Mouse (Mus musculus) 3134 (cell line): ENCODE results near the gene Rnf144a.
"Not testable (repeated sequence)": the region's sequence is repeated elsewhere in the genome, so short reads cannot be mapped to it uniquely, and the experiment has no call there.

Source experiments
- DNase-seq: peaks from one replicate; pipeline ENCODE4 v3.0.0-alpha.2; 2011; ENCODE audit warnings: low spot score; ENCODE audit not compliant: insufficient read length; ENCODE audit errors: extremely low read depth

Gene Rnf144a

DNA sequence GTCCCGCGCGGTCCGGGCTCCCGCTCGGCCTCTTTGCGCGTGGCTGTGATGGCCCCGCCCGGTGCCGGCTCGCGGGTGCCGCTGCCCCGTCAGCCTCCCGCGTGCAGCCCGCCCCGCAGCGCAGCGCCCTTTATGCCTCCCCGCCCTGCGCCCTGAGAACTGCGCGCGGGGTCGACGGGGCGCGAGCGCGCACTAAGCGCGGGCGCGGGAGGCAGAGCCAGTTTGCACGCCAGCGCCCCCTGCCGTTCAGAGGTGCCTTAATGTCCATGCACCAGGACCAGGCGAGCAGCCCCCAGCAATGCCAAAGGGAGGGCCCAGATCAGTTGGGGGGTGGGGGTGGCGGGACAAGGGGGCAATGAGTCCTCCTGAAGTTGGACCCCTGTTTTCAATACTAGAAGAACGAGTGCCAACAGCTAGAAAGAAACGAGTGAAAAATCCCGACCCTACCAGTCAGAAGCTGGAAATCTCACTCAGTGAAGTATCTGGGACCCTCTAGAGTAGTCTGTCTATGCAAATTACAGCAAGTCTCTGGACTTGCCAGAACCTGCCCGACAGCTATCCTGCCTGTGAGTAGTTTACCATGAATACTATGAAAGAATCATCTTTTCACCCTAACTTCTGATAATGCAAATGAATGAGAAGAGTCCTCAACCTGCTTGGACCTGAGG lies at the start of gene Rnf144a:
Gene Rnf144a (minus strand): TSS at position 151 of the 668 bp plus-strand sequence.
- no peak for DNase-seq

DNA sequence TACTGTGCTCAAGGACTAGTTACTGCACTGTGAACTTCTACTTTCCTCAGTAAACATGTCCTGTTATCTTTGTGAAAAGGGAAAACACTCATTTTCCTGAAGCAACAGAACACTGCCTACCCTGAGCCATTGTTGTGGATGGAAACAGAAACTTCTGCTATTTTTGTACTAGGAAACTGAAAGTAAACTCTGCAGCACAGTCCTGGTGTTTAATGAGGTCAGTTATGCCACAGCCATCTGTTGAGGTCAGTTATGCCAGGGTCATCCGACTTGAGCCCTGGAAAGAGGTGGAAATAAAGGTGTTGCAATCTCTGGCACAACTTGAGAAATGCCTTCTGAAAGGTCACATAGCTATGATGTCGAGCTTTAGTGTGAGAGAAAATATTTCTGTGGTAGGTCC lies 45.0 kb upstream of the Rnf144a start:
- no peak for DNase-seq

DNA sequence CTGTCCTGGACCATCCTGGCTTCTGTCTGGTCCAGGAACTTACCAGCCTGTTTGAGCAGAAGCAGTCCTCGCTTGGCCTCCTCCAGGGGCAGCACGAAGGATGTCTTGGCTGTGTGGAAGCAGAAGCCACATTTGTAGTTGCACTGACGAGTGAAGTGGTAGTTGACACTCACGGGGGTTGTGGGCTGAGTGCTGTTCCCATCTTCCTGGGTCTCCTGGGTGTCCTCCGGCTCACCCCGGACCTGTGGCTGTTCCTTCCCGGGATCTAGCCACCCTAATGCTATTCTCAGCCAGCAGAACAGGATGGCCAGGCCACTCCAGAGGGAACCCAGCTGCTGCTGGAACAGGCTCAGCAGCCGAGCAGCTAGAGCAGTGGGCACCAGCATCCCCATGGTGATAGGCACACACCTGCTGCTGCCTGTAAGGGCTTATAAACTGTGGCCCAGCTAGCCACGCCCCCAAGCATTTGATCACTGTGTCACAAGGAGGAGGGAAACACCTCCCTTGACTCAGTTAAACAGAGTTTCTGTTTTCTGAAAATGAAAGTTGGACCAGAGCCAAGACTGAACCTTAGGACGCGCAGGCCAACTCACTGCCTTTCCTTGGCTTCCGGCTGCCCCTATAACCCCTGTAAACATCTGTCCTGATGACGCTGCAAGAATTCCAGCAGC lies 41.1 kb upstream of the Rnf144a start, which contains the start of gene Rsad2:
Gene Rsad2 (minus strand): TSS at position 425 of the 671 bp plus-strand sequence.
- peak; percentile 11 for DNase-seq

DNA sequence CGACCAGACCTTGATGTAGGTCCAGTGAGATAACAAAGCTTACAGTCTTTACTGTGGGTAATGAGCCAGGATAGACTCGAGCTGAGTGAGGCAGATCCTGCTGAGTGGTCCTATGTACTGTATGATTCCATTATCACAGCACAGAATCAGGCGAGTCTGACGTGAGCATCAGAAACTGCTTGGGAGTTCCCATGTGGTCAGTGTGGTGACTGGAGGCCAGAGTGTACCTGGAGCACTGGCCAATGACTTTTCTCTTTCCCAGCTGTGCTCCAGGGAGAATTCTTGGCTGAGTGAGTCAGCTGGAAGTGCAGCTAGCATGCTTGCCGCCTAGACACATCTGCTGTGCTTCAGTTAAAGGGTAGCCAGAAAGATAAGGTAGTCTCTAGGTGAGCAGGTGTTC lies 39.6 kb upstream of the Rnf144a start:
- DNase-seq: no peak

DNA sequence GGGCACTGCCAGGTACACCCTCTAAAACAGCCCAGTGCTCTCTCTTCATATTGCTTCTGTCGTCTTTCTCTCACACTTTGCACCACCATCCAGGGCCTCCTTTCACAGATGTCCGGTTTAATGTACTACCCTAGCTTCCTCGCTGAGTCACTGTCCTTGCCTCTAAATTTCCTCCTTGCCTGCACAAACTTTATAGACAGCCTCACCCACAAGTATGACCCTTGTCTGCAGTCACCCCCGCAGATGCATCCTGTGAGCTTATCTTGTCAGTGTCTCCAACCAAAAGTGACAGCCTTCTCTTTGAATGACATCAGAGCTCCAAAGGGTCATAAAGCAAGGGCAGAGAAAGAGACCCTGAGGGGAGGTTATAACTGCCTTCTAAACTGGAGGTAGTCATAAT lies 37.9 kb upstream of the Rnf144a start:
- no peak for DNase-seq

DNA sequence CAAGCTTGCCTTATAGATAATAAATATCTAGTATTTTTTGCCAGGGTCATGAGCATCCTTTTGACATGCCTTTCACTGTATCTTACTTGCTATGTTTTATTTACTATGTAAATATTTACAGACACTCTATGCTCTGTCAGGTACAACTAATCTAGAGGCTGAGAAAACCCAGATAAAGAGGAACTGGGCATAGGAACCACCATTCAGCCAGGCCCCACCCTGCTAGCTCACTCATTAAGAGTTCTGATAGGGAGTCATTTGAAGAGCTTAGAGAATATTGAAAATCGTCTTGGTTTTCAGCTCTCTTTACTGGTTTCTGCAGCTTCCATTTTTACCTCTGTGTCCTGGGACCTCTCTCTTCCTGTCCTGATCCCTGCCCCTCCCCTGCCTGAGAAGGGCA lies 36.1 kb upstream of the Rnf144a start:
- no peak for DNase-seq

DNA sequence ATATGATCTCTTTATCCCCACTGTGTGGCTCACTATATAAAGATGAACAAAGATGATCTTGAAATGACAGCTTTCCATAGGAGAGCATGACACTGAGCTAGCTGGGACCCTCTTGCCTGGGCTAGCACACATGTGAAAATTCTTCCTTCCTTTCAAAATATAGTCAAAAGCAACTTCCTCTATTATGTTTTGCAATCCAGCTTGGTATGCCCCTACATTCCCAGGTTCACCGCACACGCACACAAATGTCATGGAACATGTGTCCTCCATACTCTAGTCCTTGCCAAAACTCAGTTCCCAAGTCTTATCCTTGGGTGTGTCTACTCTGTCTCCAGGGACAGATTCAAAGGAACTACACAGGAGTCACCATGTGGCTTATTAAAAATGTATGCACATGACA lies 34.4 kb upstream of the Rnf144a start:
- no peak for DNase-seq

DNA sequence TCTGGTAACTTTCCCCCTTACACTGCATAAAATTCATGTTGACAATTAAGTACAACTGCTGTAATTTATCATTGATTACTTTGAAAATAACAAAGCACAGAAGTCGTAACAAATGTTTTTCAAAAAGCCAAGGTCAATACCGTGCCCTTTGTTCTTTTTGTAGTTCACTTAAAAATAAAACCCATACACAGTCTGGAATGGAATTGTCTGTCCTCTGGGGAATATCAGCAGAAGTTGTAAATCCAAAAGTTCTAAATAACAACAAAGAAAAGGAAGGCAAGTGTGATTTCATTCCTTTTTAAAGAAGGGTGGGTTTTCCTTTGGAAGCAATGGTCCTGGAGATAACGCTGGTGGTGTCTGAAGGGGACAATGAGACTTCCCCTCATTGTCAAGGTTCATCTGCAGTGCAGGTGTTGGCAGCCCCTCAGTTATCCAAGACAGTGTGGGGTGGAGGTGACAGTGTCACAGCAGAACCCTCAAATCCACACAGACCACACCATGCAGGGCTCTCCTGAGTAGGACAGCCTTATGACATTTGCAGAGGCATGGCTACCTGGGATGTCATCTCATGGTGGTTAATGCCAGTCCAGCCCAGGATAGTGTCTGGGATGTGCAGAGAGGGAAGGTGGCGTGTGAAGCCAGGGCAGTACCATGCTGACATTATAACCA lies 31.5 kb upstream of the Rnf144a start:
- no peak for DNase-seq

DNA sequence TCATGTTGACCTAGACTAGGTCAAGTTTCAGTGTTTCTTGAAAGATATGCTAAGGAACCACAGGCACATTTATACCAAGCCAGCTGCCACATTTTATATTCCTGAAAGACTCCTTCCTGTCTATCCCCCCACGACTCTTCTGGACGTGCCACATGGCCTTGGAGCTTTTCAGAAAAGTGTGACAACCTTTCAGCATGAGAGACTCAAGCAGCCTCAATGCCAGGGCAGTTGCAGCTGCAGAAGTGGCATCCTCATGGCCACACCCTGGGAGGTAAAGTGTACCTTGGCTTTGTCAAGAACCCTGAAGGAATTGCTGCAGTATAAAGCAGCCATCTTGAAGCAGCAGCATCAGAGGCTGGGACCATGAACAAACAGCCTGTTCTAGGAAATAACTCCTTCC lies 29.5 kb upstream of the Rnf144a start:
- DNase-seq: no peak

DNA sequence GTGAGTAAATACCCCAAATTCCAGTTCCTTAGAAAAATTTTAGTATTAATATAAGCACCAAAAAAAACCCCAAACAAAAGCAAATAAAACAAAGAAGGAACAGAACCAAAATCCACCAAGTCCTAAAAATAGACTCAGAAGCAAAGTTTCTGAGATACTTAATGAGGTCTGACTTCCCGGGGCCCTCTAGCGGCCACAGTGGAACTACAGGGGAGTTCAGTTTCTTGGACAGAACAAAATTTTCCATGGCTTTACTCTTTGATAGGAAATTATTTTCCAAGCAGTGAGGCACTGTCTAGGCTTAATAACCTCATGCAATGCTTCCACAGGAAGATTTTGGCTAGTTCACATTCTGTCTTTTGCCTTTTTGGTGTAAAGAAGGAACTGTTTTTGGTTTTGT lies 29.0 kb upstream of the Rnf144a start:
- DNase-seq: no peak

DNA sequence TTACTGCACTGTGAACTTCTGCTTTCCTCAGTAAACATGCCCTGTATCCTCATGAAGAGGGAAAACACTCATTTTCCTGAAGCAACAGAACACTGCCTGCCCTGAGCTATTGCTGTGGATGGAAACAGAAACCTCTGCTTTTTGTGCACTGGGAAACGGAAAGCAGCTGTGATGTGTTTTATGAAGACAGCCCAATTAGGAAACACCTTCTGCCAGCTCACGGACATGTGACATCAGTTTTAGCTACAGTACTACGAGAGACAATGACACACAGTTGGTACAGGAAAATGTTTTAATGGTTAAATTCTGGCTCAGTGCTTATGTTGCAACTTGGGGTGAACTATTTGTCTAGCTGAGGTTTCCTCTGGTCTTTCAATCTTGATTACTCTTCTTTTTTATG lies 24.3 kb upstream of the Rnf144a start:
- no peak for DNase-seq

DNA sequence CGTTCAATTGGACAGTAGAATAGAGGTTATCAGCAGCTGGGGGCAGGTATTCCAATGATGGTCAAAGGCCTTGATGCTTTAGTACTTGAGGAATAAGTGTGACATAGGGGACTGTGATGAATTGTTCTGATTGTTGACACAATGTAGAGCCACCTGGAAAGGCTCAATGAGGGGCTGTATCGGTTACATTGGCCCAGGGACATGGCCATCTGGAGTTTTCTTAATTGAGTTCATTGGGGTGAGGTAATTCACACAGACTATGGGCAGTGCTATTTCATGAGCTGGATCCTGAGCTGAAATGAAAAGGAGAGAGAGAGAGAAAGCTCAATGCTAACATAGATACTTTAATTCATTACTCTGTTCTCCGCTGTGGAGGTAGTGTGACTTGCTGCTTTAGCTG lies 22.9 kb upstream of the Rnf144a start:
- no peak for DNase-seq

DNA sequence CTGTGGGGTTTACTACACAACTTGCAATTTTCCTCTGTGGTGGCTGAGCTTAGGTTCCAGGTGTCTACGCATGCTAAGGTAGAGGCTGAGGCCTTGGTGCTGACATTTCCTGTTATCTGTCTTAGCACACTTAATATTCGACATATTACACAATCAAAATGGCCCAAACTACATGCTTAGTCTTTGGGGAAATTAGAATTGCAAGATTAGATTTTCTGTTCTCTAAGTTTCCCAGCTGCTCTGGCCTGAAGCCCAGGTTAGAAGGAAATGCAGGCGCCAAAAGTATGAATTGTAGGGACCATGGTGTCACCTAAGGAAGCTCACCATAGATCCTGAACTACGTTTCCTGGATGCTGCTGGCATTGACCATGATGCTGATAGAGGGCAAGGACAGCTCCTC lies 21.3 kb upstream of the Rnf144a start:
- DNase-seq: no peak

DNA sequence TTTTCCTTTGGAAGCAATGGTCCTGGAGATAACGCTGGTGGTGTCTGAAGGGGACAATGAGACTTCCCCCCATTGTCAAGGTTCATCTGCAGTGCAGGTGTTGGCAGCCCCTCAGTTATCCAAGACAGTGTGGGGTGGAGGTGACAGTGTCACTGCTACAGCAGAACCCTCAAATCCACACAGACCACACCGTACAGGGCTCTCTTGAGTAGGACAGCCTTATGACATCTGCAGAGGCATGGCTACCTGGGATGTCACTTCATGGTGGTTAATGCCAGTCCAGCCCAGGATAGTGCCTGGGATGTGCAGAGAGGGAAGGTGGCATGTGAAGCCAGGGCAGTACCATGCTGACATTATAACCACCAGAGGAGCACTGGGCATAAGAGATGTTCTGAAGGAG lies 13.7 kb upstream of the Rnf144a start:
- not testable (repeated sequence) for DNase-seq

DNA sequence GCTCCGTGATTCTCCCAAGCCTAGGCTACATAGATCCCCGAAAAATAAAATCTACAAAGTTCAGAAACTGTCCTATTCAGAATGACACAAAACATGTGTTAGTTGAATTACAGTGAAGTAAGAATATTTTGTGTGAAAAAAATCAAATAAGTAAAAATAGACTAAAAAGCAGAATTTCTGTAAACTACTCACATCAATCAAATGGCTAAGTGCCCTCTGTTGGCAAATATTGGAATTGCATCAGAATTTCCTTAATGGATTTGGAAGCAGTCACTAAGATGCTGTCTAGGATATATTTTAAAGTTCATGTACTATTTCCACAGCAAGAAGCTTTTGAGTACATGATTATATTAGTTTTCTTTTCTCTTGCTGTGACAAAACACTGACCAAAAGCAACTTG lies 9.8 kb upstream of the Rnf144a start:
- DNase-seq: no peak

DNA sequence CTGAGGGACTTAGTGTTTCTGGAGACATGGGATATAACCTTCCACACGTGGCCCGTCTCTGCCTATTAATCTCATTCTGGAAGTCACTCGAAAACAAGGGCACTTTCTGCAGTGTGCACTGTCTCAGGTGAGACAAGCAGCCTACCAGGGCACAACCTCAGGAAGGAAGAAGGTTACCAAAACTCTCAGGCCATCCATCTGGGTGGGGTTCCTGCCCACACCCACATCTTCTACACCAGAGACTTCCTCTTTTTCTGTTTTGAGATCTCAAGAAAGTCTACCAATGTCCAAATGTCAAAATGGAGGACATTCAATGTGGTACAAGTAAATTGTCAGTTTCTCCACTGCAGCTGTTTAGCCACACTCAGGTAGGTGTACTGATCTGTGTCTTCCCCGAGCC lies 3.3 kb upstream of the Rnf144a start:
- no peak for DNase-seq

DNA sequence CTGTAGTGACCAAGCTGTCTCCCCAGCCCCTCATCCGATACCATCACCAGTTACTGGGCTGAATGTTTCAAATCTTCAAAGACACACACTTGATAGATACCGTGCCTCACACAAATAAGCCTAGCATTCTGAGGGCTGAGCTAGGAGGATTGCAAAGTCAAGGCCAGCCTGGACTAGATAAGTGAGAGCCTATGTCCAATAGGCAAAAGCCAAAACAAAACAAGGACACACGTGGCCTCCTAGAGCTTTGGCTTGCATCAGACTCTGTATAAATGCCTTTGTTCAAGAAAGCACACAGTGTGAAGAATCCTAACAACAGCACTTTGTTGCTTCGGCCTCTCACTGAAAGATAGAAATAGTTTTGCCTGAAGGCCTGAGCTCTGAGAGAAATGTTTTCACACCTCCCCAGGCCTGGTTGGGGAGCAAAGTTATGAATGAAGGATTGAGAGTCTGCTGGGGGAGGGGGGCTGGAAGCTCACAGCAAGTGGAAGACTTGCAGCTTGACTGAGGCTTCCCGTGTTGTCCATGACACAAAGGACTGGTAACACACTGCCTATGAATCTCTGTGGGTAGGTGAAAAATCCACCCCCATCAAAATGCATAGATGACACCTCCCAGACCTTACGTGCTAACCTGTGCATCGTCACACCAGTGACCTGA lies 1.7 kb upstream of the Rnf144a start:
- DNase-seq: no peak

DNA sequence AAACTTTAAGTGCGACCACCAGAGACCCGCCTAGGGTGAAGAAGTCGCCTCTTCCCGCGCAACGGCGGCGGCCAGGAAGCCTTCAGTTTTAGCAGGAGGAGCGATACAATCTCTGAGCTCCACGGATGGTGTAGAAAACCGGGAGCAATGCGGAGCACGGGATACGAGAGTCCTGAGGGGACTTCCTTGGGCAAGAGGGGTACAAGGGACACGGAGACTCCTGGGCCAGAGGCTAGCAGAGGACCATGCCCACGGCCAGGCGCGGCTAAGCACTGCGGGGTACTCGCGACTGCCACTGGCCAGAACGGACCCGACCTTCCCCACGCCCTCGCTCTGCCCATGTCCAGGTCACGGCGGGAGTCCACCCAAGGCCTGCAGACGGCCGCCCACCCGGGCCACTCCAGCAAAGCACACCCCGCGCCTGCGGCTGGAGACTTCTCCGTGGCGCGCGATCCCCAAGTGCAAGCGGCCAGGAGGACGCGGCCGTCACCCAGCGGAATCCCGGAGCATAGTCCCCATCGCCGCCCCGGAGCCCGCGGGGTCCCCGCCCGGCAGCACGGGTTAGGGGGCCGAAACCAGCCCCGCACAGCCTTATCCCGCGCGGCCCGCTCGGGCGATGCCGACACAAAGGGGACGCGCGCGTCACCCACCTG lies 477 bp downstream of the Rnf144a start:
- no peak for DNase-seq

DNA sequence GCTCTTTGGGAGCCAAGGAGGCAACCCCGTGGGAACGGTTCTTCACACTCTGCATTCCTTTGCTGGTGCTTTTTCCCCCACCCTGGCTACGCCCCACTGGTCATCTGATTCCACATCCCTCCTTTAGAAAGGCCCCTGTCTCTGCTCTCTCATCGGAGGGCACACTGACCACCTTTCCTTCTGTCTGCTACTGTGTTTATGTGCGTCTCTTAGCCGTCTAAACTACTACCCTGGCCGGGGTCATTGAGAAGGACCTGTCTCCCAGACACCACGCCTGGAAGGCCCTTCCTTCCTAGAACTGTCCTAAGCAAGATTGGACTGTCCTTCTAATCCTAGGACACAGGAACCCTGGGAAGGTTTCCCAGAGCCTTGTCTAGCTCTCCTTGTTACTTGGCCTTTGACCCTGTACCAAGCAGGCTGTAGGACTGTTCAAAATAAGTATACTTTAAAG lies 1.1 kb downstream of the Rnf144a start:
- DNase-seq: no peak

DNA sequence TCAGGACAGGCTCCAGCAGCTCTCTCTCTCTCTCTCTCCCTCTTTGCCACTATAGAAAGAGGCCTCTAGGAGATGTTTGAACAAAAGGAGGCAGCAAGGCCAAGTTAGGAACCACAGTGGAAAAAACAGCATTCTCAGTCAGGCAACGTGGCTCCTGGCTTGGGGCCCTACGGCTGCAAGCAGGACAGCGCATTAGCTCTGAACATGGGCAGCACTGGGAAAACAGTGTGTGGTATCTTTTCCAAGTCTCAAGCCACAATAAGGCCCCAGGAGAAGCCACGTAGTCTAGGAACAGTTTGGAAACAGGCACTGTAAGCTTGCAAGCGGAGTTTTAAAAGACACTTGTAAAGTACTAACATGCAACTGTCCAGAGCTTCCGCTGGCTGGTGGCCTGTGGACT lies 2.3 kb downstream of the Rnf144a start:
- no peak for DNase-seq
